Mouse (Mus musculus) heart, adult 2 months (tissue): ENCODE data around the gene Rbm38. TPM values are rescaled to one million over a fixed set of nuclear protein-coding genes. Genes with fewer than 3 reads are reported as not detected.

Experiments
- DNase-seq, 2 experiments: peaks; one replicate each; pipeline ENCODE4 v3.0.0; 2021
- H3K27ac ChIP-seq: fragments of 200-600 bp; 2 replicates; pipeline ENCODE4 v1.8.1; 2022
- H3K27me3 ChIP-seq: fragments of 200-500 bp; 2 replicates; pipeline ENCODE4 v1.6.1; 2012; ENCODE audit warnings: mild to moderate bottlenecking, low read length, inconsistent platforms, mixed read lengths; ENCODE audit not compliant: control insufficient read depth, insufficient read depth
- H3K36me3 ChIP-seq: fragments of 200-500 bp; 2 replicates; pipeline ENCODE4 v1.6.1; 2012; ENCODE audit warnings: low read length, inconsistent platforms; ENCODE audit not compliant: control insufficient read depth, insufficient read depth
- H3K4me1 ChIP-seq: fragments of 200-500 bp; 2 replicates; pipeline ENCODE4 v1.6.1; 2011; ENCODE audit warnings: low read length; ENCODE audit not compliant: control insufficient read depth, insufficient read depth
- H3K4me3 ChIP-seq: fragments of 200-600 bp; 2 replicates; pipeline ENCODE4 v1.8.1; 2022
- H3K79me2 ChIP-seq: fragments of 200-500 bp; replicated peaks from 2 replicates; pipeline ENCODE4 v1.6.1; 2012; ENCODE audit warnings: mild to moderate bottlenecking, inconsistent platforms, low read length, moderate library complexity, mixed read lengths; ENCODE audit not compliant: control insufficient read depth, insufficient read depth
- H3K9ac ChIP-seq: fragments of 200-500 bp; 2 replicates; pipeline ENCODE4 v1.6.1; 2012; ENCODE audit warnings: low read depth, mild to moderate bottlenecking, control low read depth, inconsistent platforms, low read length, mixed read lengths
- CTCF ChIP-seq: fragments of 200-600 bp; IDR thresholded peaks from 2 replicates; pipeline ENCODE4 v1.8.1; 2022; ENCODE audit warnings: antibody characterized with exemption, mild to moderate bottlenecking, moderate library complexity
- EP300 ChIP-seq: fragments of 200-500 bp; IDR thresholded peaks from 2 replicates; pipeline ENCODE4 v1.6.1; 2011; ENCODE audit warnings: low read depth, low read length, control low read depth; ENCODE audit not compliant: insufficient read depth
- POLR2A ChIP-seq: fragments of 200-500 bp; IDR thresholded peaks from 2 replicates; pipeline ENCODE4 v1.6.1; 2011; ENCODE audit warnings: mild to moderate bottlenecking, low read depth, low read length, control low read depth; ENCODE audit not compliant: insufficient read depth
- WGBS: fragments of 180-500 bp; shearing (Covaris S2); methylation state at CpG from one replicate; pipeline ENCODE4 v1.1.7; 2018; 5-methylcytosine and 5-hydroxymethylcytosine counted together
- intact Hi-C: fragments of 180-260 bp; cut with DNase I; formaldehyde crosslinking; loops from one replicate; pipeline ENCODE4 v1.15.1; 2025
- polyA plus RNA-seq: library from polyadenylated mRNA; depleted of rRNA; stranded (reverse); fragments of >200 nt; gene quantifications from 2 replicates; pipeline ENCODE4 v1.2.3, GENCODE M21; 2012
- total RNA-seq, 2 experiments: library from RNA; stranded (reverse); gene quantifications; 2 replicates each; pipeline ENCODE4 v1.2.3; 2021

The Rbm38 gene
- total and polyA plus RNA-seq, 3 experiments: 173 to 529 (median 203) TPM

- Histone ChIP-seq H3K27ac (no peak overlapping the region), H3K4me3 (no peak overlapping the region), H3K4me1 (peaks cover 7% of the 10 kb centered on the region), H3K9ac (no peak overlapping the region), H3K36me3 (no peaks in the 10 kb centered on the region), H3K27me3 (no peaks in the 10 kb centered on the region), H3K79me2 (no peaks in the 10 kb centered on the region)
- intact Hi-C loops: no loop called here
- whole genome bisulfite sequencing: 52% methylated on average over 8 of the region's 8 CpGs
- TF ChIP-seq EP300 (no peak), CTCF (peak; percentile 8; the same call in 1 of the 2 replicates)
- peak in 1 of 2 experiments; percentile 5 for DNase-seq
Measured at GRCm38 (mm10) chr2:173050604-173051382, 30.5 kb downstream of the Rbm38 start.

GRCm38 (mm10) chr2:173052881-173053280, 32.6 kb downstream of the Rbm38 start:
- peak overlapping the region; percentile 43; the same call in 1 of the 2 replicates for H3K27ac ChIP-seq
- peak in 1 of 2 experiments; percentile 56 for DNase-seq
- intact Hi-C loops: no loop called here
- no peak overlapping the region for H3K4me3 ChIP-seq
- no peaks in the 10 kb centered on the region for H3K36me3 ChIP-seq
- no peaks in the 10 kb centered on the region; the same call in 1 of the 2 replicates for H3K4me1 ChIP-seq
- TF ChIP-seq CTCF (no peak), EP300 (no peak), POLR2A (no peak)
- no peak overlapping the region for H3K9ac ChIP-seq
- WGBS: 73% methylated on average over 8 of the region's 8 CpGs
- H3K79me2 ChIP-seq: no peaks in the 10 kb centered on the region
- no peaks in the 10 kb centered on the region for H3K27me3 ChIP-seq

GRCm38 (mm10) chr2:173053846-173054245, 33.5 kb downstream of the Rbm38 start:
- no peak for DNase-seq

GRCm38 (mm10) chr2:173056303-173056881, 36.1 kb downstream of the Rbm38 start:
- no peaks in the 10 kb centered on the region for H3K36me3 ChIP-seq
- TF ChIP-seq CTCF (no peak), EP300 (no peak), POLR2A (no peak)
- no peaks in the 10 kb centered on the region for H3K79me2 ChIP-seq
- no peak overlapping the region for H3K9ac ChIP-seq
- no peak for DNase-seq
- H3K27ac ChIP-seq: no peak overlapping the region
- no peak overlapping the region for H3K4me3 ChIP-seq
- intact Hi-C loops: no loop called here
- H3K4me1 ChIP-seq: no peaks in the 10 kb centered on the region; the same call in 1 of the 2 replicates
- WGBS: 64% methylated on average over 10 of the region's 10 CpGs
- H3K27me3 ChIP-seq: no peaks in the 10 kb centered on the region

More at GRCm38 (mm10) chr2:173053846-173054245, 33.5 kb downstream of the Rbm38 start:
- TF ChIP-seq CTCF: no peak
- TF ChIP-seq EP300: no peak
- TF ChIP-seq POLR2A: no peak
- no peak overlapping the region for H3K4me3 ChIP-seq
- intact Hi-C loops: no loop called here
- 64% methylated on average over 6 of the region's 6 CpGs for WGBS
- no peaks in the 10 kb centered on the region for H3K79me2 ChIP-seq
- no peaks in the 10 kb centered on the region for H3K27me3 ChIP-seq
- H3K36me3 ChIP-seq: no peaks in the 10 kb centered on the region
- no peaks in the 10 kb centered on the region; the same call in 1 of the 2 replicates for H3K4me1 ChIP-seq
- no peak overlapping the region for H3K27ac ChIP-seq
- no peak overlapping the region for H3K9ac ChIP-seq

DNA sequence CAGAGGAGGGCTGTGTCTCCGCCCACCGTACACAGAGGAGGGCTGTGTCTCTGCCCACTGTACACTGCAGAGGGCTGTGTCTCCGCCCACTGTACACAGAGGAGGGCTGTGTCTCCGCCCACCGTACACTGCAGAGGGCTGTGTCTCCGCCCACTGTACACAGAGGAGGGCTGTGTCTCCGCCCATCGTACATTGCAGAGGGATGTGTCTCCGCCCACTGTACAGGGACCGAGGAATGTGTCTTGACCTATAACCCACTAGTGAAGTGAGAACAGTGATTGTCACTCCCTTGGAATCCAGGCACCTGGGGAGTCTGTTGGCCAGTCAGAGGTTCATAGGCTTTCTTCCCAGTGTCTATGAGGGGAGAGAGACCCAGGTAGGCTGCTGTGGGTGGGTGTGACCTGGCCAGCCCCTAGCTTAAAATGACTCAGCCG, 36.6 kb downstream of the Rbm38 start:
- Histone ChIP-seq H3K27me3 (no peaks in the 10 kb centered on the region), H3K36me3 (no peaks in the 10 kb centered on the region), H3K79me2 (no peaks in the 10 kb centered on the region), H3K9ac (no peak overlapping the region), H3K4me3 (no peak overlapping the region), H3K4me1 (no peaks in the 10 kb centered on the region; the same call in 1 of the 2 replicates), H3K27ac (no peak overlapping the region)
- no peak for TF ChIP-seq CTCF
- TF ChIP-seq EP300: no peak
- TF ChIP-seq POLR2A: no peak
- DNase-seq: no peak
- WGBS: 69% methylated on average over 11 of the region's 11 CpGs
- intact Hi-C loops: no loop called here

GRCm38 (mm10) chr2:173057623-173058022, 37.3 kb downstream of the Rbm38 start:
- Histone ChIP-seq H3K27ac (peak overlapping the region; percentile 69), H3K36me3 (no peaks in the 10 kb centered on the region), H3K27me3 (no peaks in the 10 kb centered on the region), H3K4me3 (no peak overlapping the region), H3K9ac (peak overlapping the region; percentile 9; the same call in 1 of the 2 replicates), H3K4me1 (no peaks in the 10 kb centered on the region; the same call in 1 of the 2 replicates), H3K79me2 (no peaks in the 10 kb centered on the region)
- intact Hi-C loops: no loop called here
- 30% methylated on average over 10 of the region's 10 CpGs for WGBS
- TF ChIP-seq EP300 (no peak), CTCF (no peak), POLR2A (no peak; the same call in 1 of the 2 replicates)
- DNase-seq: peak in 1 of 2 experiments; percentile 65
